Mouse (Mus musculus): ENCODE measurements at regions not wholly inside any gene's neighbourhood (a gene's known extent, or its start where the extent isn't known, plus 50 kb on each side); places are given as distances from the start of the nearest gene placed in this dataset.
A peak's percentile ranks its signal among the peaks of the same experiment; 100 is the strongest.

- no peaks in the 10 kb centered on the region for H3K27me3 ChIP-seq (ENCODE audit: control insufficient read depth, insufficient read depth, low read length)
- 63% methylated on average over 11 of the region's 11 CpGs for WGBS
- no peak for DNase-seq
- no peak overlapping the region for H3K27ac ChIP-seq (ENCODE audit: control insufficient read depth, insufficient read depth, low read length)
- H3K36me3 ChIP-seq (ENCODE audit: control insufficient read depth, insufficient read depth, low read length) = no peaks in the 10 kb centered on the region
- no peak overlapping the region for H3K4me3 ChIP-seq (ENCODE audit: control insufficient read depth, insufficient read depth, low read length)
- TF ChIP-seq CTCF (IDR thresholded peaks at IDR 0.05; ENCODE audit: borderline replicate concordance, control insufficient read depth, extremely low read depth, insufficient read depth, low read length, poor library complexity) = no peak
- TF ChIP-seq POLR2A (IDR thresholded peaks at IDR 0.05; ENCODE audit: control insufficient read depth, extremely low read depth, insufficient read depth, low read length, poor library complexity) = no peak
- H3K4me1 ChIP-seq (replicated peaks; ENCODE audit: control insufficient read depth, insufficient read depth, low read length) = no peaks in the 10 kb centered on the region
Observed at GRCm38 (mm10) chr8:103938283-103939230, 162.9 kb upstream of the Cdh5 start.

- H3K27ac ChIP-seq (ENCODE audit: control insufficient read depth, insufficient read depth, low read length) = no peak overlapping the region
- TF ChIP-seq POLR2A (IDR thresholded peaks at IDR 0.05; ENCODE audit: control insufficient read depth, extremely low read depth, insufficient read depth, low read length, poor library complexity) (no peak), CTCF (IDR thresholded peaks at IDR 0.05; ENCODE audit: borderline replicate concordance, control insufficient read depth, extremely low read depth, insufficient read depth, low read length, poor library complexity) (no peak)
- DNase-seq = no peak
- H3K4me1 ChIP-seq (replicated peaks; ENCODE audit: control insufficient read depth, insufficient read depth, low read length) = no peaks in the 10 kb centered on the region
- no peak overlapping the region for H3K4me3 ChIP-seq (ENCODE audit: control insufficient read depth, insufficient read depth, low read length)
- no peaks in the 10 kb centered on the region for H3K36me3 ChIP-seq (ENCODE audit: control insufficient read depth, insufficient read depth, low read length)
- H3K27me3 ChIP-seq (ENCODE audit: control insufficient read depth, insufficient read depth, low read length) = no peaks in the 10 kb centered on the region
- 93% methylated on average over 6 of the region's 6 CpGs for WGBS
Observed at GRCm38 (mm10) chr8:103940958-103941532, 160.4 kb upstream of the Cdh5 start.

DNA sequence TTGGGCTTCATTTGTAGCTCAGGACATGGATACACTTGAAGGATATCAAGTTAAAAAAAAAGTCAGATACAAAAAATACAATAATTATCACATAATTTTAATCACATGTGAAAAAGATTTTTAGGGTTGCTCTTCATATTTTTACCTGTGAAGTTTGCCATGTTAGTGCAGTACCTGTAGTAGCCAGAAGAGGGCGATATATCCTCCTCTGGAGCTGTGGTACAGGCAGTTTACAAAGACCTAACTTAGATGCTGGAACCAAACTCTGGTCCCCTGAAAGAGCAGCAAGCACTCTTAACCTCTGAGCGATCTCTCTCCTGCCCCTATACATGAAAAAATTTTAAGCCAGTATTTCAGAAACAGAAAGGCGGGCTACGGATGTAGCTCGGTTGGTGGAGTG, 153.0 kb upstream of the Cdh5 start:
- 79% methylated on average over 5 of the region's 5 CpGs for WGBS
- no peak overlapping the region for H3K27ac ChIP-seq (ENCODE audit: control insufficient read depth, insufficient read depth, low read length)
- no peaks in the 10 kb centered on the region for H3K36me3 ChIP-seq (ENCODE audit: control insufficient read depth, insufficient read depth, low read length)
- H3K4me3 ChIP-seq (ENCODE audit: control insufficient read depth, insufficient read depth, low read length) = no peak overlapping the region
- H3K4me1 ChIP-seq (replicated peaks; ENCODE audit: control insufficient read depth, insufficient read depth, low read length) = no peaks in the 10 kb centered on the region
- TF ChIP-seq CTCF (IDR thresholded peaks at IDR 0.05; ENCODE audit: borderline replicate concordance, control insufficient read depth, extremely low read depth, insufficient read depth, low read length, poor library complexity) = no peak
- TF ChIP-seq POLR2A (IDR thresholded peaks at IDR 0.05; ENCODE audit: control insufficient read depth, extremely low read depth, insufficient read depth, low read length, poor library complexity) = no peak
- H3K27me3 ChIP-seq (ENCODE audit: control insufficient read depth, insufficient read depth, low read length) = no peaks in the 10 kb centered on the region
- peak; percentile 7 for DNase-seq

DNA sequence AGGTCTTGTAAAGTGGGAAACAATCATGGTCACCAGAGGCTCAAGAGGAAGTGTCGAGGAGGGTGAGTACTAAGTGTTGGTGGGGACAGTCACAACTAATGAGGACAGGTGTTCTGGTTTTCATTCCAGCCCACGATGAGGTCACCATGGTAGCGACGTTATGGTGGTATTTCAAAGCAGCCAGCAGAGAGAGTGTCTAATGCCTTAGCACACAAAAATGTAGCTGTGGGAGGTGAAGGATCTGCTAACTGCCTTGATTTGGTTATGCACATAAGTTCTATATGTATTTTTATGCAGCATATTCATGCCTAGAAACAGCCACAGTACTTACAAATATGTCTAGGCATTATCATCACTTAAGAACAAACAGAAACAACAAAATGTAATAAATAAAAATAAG, 151.0 kb upstream of the Cdh5 start:
- H3K27ac ChIP-seq (ENCODE audit: control insufficient read depth, insufficient read depth, low read length) = no peak overlapping the region
- TF ChIP-seq POLR2A (IDR thresholded peaks at IDR 0.05; ENCODE audit: control insufficient read depth, extremely low read depth, insufficient read depth, low read length, poor library complexity) (no peak), CTCF (IDR thresholded peaks at IDR 0.05; ENCODE audit: borderline replicate concordance, control insufficient read depth, extremely low read depth, insufficient read depth, low read length, poor library complexity) (no peak)
- no peaks in the 10 kb centered on the region for H3K36me3 ChIP-seq (ENCODE audit: control insufficient read depth, insufficient read depth, low read length)
- no peaks in the 10 kb centered on the region for H3K27me3 ChIP-seq (ENCODE audit: control insufficient read depth, insufficient read depth, low read length)
- H3K4me1 ChIP-seq (replicated peaks; ENCODE audit: control insufficient read depth, insufficient read depth, low read length) = no peaks in the 10 kb centered on the region
- no peak overlapping the region for H3K4me3 ChIP-seq (ENCODE audit: control insufficient read depth, insufficient read depth, low read length)
- 62% methylated on average over 4 of the region's 4 CpGs for WGBS
- DNase-seq = no peak

DNA sequence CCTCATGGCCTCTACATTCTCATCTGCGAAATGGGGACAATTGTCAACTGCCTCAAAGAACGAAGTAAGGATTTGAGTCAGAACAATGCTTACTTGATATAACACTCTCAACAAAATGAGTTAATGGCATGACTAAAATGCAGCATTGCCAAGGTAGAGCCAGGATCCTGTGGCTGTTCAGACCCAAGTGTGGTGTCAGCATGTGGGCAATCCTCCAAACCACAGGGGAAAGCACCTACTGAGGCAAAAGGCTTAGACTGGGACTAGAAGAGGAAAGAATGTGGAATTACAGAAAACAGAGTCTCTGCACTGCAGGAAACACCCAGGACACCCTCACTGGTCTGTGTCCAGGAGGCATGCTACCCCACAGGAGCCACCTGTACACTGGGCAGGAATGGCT, 147.8 kb upstream of the Cdh5 start:
- Histone ChIP-seq H3K27ac (ENCODE audit: control insufficient read depth, insufficient read depth, low read length) (no peak overlapping the region), H3K4me1 (replicated peaks; ENCODE audit: control insufficient read depth, insufficient read depth, low read length) (no peaks in the 10 kb centered on the region), H3K36me3 (ENCODE audit: control insufficient read depth, insufficient read depth, low read length) (no peaks in the 10 kb centered on the region), H3K27me3 (ENCODE audit: control insufficient read depth, insufficient read depth, low read length) (no peaks in the 10 kb centered on the region), H3K4me3 (ENCODE audit: control insufficient read depth, insufficient read depth, low read length) (no peak overlapping the region)
- no peak for DNase-seq
- TF ChIP-seq CTCF (IDR thresholded peaks at IDR 0.05; ENCODE audit: borderline replicate concordance, control insufficient read depth, extremely low read depth, insufficient read depth, low read length, poor library complexity) = no peak
- no peak for TF ChIP-seq POLR2A (IDR thresholded peaks at IDR 0.05; ENCODE audit: control insufficient read depth, extremely low read depth, insufficient read depth, low read length, poor library complexity)
- 96% methylated on average over 2 of the region's 2 CpGs for WGBS

DNA sequence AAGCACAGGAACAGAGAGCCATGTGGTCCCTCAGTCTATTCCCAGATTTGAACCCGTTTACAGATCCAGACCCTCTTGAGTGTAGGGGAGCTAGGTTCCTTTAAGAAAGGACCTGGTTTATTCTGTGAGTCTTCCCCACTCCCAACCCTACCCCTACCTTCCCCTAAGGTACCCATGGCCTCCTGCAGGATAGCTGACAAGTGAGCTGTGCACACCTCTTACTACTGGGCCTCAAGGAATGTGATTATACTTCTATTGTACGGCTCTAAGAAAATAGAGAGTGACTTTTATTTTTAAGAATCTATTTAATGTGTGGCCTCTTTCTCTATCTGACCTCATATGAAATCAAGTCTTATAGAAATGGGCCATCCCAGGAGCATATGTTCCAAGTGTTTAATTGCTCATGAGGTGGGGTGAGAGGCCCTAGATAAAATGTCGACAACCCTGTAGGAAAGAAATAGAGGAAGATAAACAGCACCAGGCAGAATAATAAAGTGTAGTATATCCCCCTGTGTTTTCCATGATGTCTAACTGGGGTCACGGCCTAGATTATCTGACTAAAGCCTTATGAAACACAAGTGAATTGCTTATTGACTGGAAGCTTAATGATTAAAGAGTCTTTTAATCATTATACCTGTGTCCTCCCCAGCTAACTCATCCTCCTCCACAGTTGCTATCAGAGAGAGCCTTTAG, 145.7 kb upstream of the Cdh5 start:
- no peak for DNase-seq
- WGBS = 92% methylated on average over 4 of the region's 4 CpGs
- H3K36me3 ChIP-seq (ENCODE audit: control insufficient read depth, insufficient read depth, low read length) = no peaks in the 10 kb centered on the region
- H3K27ac ChIP-seq (ENCODE audit: control insufficient read depth, insufficient read depth, low read length) = no peak overlapping the region
- TF ChIP-seq CTCF (IDR thresholded peaks at IDR 0.05; ENCODE audit: borderline replicate concordance, control insufficient read depth, extremely low read depth, insufficient read depth, low read length, poor library complexity) (no peak), POLR2A (IDR thresholded peaks at IDR 0.05; ENCODE audit: control insufficient read depth, extremely low read depth, insufficient read depth, low read length, poor library complexity) (no peak)
- H3K4me3 ChIP-seq (ENCODE audit: control insufficient read depth, insufficient read depth, low read length) = no peak overlapping the region
- no peaks in the 10 kb centered on the region for H3K4me1 ChIP-seq (replicated peaks; ENCODE audit: control insufficient read depth, insufficient read depth, low read length)
- no peaks in the 10 kb centered on the region for H3K27me3 ChIP-seq (ENCODE audit: control insufficient read depth, insufficient read depth, low read length)

All from thymus, adult 2 months (tissue).